Mouse (Mus musculus): ENCODE data around the gene Pdk2. TPM values are rescaled to one million over a fixed set of nuclear protein-coding genes. Genes with fewer than 3 reads are reported as not detected.

The Pdk2 gene
- polyA plus RNA-seq, 1 experiment from 2014 or later, result 21.8 TPM

- Histone ChIP-seq H3K36me3 (ENCODE audit: control insufficient read depth, insufficient read depth, low read length) (peaks cover 52% of the 10 kb centered on the region), H3K4me3 (ENCODE audit: low read depth, low read length) (no peak overlapping the region), H3K4me1 (ENCODE audit: control insufficient read depth, insufficient read depth, low read length) (peaks cover 22% of the 10 kb centered on the region), H3K27me3 (ENCODE audit: control insufficient read depth, insufficient read depth, low read length) (no peaks in the 10 kb centered on the region), H3K4me2 (ENCODE audit: low read depth, low read length) (no peak overlapping the region), H3K9me3 (ENCODE audit: control insufficient read depth, low read length) (no peaks in the 10 kb centered on the region), H3K9ac (replicated peaks; ENCODE audit: low read depth, low read length) (no peak overlapping the region), H3K27ac (ENCODE audit: low read depth, low read length) (no peak overlapping the region)
- WGBS, result 85% methylated on average over 12 of the region's 12 CpGs
- ATAC-seq (ENCODE audit: low read depth), result no peak
Measured at GRCm38 (mm10) chr11:95004136-95004936, 36.8 kb downstream of the Pdk2 start.

- Histone ChIP-seq H3K27me3 (ENCODE audit: control insufficient read depth, insufficient read depth, low read length) (no peaks in the 10 kb centered on the region), H3K27ac (ENCODE audit: low read depth, low read length) (no peak overlapping the region), H3K4me1 (ENCODE audit: control insufficient read depth, insufficient read depth, low read length) (peaks cover 18% of the 10 kb centered on the region), H3K9me3 (ENCODE audit: control insufficient read depth, low read length) (no peaks in the 10 kb centered on the region), H3K36me3 (ENCODE audit: control insufficient read depth, insufficient read depth, low read length) (peaks cover 56% of the 10 kb centered on the region), H3K4me2 (ENCODE audit: low read depth, low read length) (no peak overlapping the region), H3K9ac (replicated peaks; ENCODE audit: low read depth, low read length) (no peak overlapping the region), H3K4me3 (ENCODE audit: low read depth, low read length) (no peak overlapping the region)
- 98% methylated on average over 8 of the region's 8 CpGs for WGBS
- ATAC-seq (ENCODE audit: low read depth), result no peak
Measured at GRCm38 (mm10) chr11:95002705-95003104, 38.4 kb downstream of the Pdk2 start.

DNA sequence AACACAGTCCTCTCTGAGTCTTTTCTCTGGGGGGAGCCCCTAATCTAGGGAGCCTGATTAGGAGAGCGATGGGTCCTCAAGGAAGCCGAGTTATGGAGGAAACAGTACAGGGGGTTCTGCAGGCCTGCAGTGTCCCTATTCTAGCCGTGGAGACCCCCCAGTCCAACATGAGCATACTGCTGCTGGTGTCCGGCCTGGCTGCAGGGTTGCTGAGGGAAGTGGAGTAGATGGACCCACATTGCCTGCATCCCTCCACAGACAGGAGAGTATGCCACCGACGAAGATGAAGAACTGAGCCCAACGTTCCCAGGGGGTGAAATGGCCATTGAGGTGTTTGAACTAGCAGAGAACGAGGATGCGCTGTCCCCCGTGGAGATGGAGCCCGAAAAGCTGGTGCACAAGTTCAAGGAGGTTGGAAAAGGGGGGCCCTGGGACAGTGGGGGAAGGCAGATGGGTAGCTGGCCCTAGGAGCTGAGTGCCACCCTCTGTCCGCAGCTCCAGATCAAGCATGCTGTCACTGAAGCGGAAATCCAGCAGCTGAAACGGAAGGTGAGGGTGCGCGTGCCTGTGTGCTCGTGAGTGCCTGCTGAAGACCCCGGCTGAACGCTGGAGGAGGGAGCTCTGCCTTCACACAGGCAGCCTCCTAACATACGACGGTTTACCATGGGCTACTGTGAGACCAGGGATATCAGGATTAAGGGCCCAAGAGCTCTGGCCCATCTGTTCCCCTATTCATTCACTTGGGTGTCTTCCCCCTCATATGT lies 39.4 kb downstream of the Pdk2 start:
- no peak for ATAC-seq (ENCODE audit: low read depth)
- Histone ChIP-seq H3K27ac (ENCODE audit: low read depth, low read length) (no peak overlapping the region), H3K4me1 (ENCODE audit: control insufficient read depth, insufficient read depth, low read length) (peaks cover 18% of the 10 kb centered on the region), H3K9ac (replicated peaks; ENCODE audit: low read depth, low read length) (no peak overlapping the region), H3K4me2 (ENCODE audit: low read depth, low read length) (no peak overlapping the region), H3K36me3 (ENCODE audit: control insufficient read depth, insufficient read depth, low read length) (peaks cover 59% of the 10 kb centered on the region), H3K4me3 (ENCODE audit: low read depth, low read length) (no peak overlapping the region), H3K9me3 (ENCODE audit: control insufficient read depth, low read length) (no peaks in the 10 kb centered on the region), H3K27me3 (ENCODE audit: control insufficient read depth, insufficient read depth, low read length) (no peaks in the 10 kb centered on the region)
- WGBS, result 86% methylated on average over 21 of the region's 21 CpGs

GRCm38 (mm10) chr11:95001058-95001457 lies 40.1 kb downstream of the Pdk2 start:
- Histone ChIP-seq H3K27ac (ENCODE audit: low read depth, low read length) (peak overlapping the region; percentile 55; the same call in 1 of the 2 replicates), H3K4me3 (ENCODE audit: low read depth, low read length) (no peak overlapping the region), H3K9ac (replicated peaks; ENCODE audit: low read depth, low read length) (no peak overlapping the region), H3K4me2 (ENCODE audit: low read depth, low read length) (no peak overlapping the region), H3K4me1 (ENCODE audit: control insufficient read depth, insufficient read depth, low read length) (peaks cover 18% of the 10 kb centered on the region), H3K9me3 (ENCODE audit: control insufficient read depth, low read length) (no peaks in the 10 kb centered on the region), H3K36me3 (ENCODE audit: control insufficient read depth, insufficient read depth, low read length) (peaks cover 62% of the 10 kb centered on the region), H3K27me3 (ENCODE audit: control insufficient read depth, insufficient read depth, low read length) (no peaks in the 10 kb centered on the region)
- WGBS, result 2% methylated on average over 8 of the region's 8 CpGs
- peak; percentile 59 for ATAC-seq (ENCODE audit: low read depth)

- Histone ChIP-seq H3K4me1 (ENCODE audit: control insufficient read depth, insufficient read depth, low read length) (peaks cover 23% of the 10 kb centered on the region), H3K9me3 (ENCODE audit: control insufficient read depth, low read length) (no peaks in the 10 kb centered on the region), H3K4me3 (ENCODE audit: low read depth, low read length) (no peak overlapping the region), H3K36me3 (ENCODE audit: control insufficient read depth, insufficient read depth, low read length) (peaks cover 59% of the 10 kb centered on the region), H3K27me3 (ENCODE audit: control insufficient read depth, insufficient read depth, low read length) (no peaks in the 10 kb centered on the region), H3K9ac (replicated peaks; ENCODE audit: low read depth, low read length) (no peak overlapping the region), H3K4me2 (ENCODE audit: low read depth, low read length) (peak overlapping the region; percentile 0; the same call in 1 of the 2 replicates), H3K27ac (ENCODE audit: low read depth, low read length) (0 out of 2 replicates have a peak overlapping the region, but pooled peaks have one; percentile 55)
- ATAC-seq (ENCODE audit: low read depth), result peak; percentile 1; the same call in 1 of the 2 replicates
- 45% methylated on average over 4 of the region's 4 CpGs for WGBS
Measured at GRCm38 (mm10) chr11:95000548-95000947, 40.6 kb downstream of the Pdk2 start.

GRCm38 (mm10) chr11:95000128-95000527 lies 41.0 kb downstream of the Pdk2 start:
- Histone ChIP-seq H3K4me3 (ENCODE audit: low read depth, low read length) (no peak overlapping the region), H3K36me3 (ENCODE audit: control insufficient read depth, insufficient read depth, low read length) (peaks cover 59% of the 10 kb centered on the region), H3K27me3 (ENCODE audit: control insufficient read depth, insufficient read depth, low read length) (no peaks in the 10 kb centered on the region), H3K9ac (replicated peaks; ENCODE audit: low read depth, low read length) (no peak overlapping the region), H3K27ac (ENCODE audit: low read depth, low read length) (no peak overlapping the region), H3K4me1 (ENCODE audit: control insufficient read depth, insufficient read depth, low read length) (peaks cover 27% of the 10 kb centered on the region), H3K4me2 (ENCODE audit: low read depth, low read length) (peak overlapping the region; percentile 0; the same call in 1 of the 2 replicates), H3K9me3 (ENCODE audit: control insufficient read depth, low read length) (no peaks in the 10 kb centered on the region)
- WGBS, result 73% methylated on average over 8 of the region's 8 CpGs
- ATAC-seq (ENCODE audit: low read depth), result no peak

- WGBS, result 68% methylated on average over 16 of the region's 16 CpGs
- H3K36me3 ChIP-seq (ENCODE audit: control insufficient read depth, insufficient read depth, low read length), result peaks cover 45% of the 10 kb centered on the region
- H3K4me1 ChIP-seq (ENCODE audit: control insufficient read depth, insufficient read depth, low read length), result peaks cover 48% of the 10 kb centered on the region
- no peak overlapping the region for H3K4me3 ChIP-seq (ENCODE audit: low read depth, low read length)
- ATAC-seq (ENCODE audit: low read depth), result peak; percentile 7; the same call in 1 of the 2 replicates
- no peaks in the 10 kb centered on the region for H3K27me3 ChIP-seq (ENCODE audit: control insufficient read depth, insufficient read depth, low read length)
- H3K9me3 ChIP-seq (ENCODE audit: control insufficient read depth, low read length), result no peaks in the 10 kb centered on the region
- H3K4me2 ChIP-seq (ENCODE audit: low read depth, low read length), result no peak overlapping the region; the same call in 1 of the 2 replicates
- no peak overlapping the region for H3K9ac ChIP-seq (replicated peaks; ENCODE audit: low read depth, low read length)
- no peak overlapping the region for H3K27ac ChIP-seq (ENCODE audit: low read depth, low read length)
Measured at GRCm38 (mm10) chr11:94998041-94998531, 43.1 kb downstream of the Pdk2 start.

GRCm38 (mm10) chr11:94997596-94997995 lies 43.6 kb downstream of the Pdk2 start:
- Histone ChIP-seq H3K27me3 (ENCODE audit: control insufficient read depth, insufficient read depth, low read length) (no peaks in the 10 kb centered on the region), H3K9me3 (ENCODE audit: control insufficient read depth, low read length) (no peaks in the 10 kb centered on the region), H3K4me3 (ENCODE audit: low read depth, low read length) (no peak overlapping the region), H3K9ac (replicated peaks; ENCODE audit: low read depth, low read length) (no peak overlapping the region), H3K36me3 (ENCODE audit: control insufficient read depth, insufficient read depth, low read length) (peaks cover 40% of the 10 kb centered on the region), H3K4me1 (ENCODE audit: control insufficient read depth, insufficient read depth, low read length) (peaks cover 49% of the 10 kb centered on the region), H3K27ac (ENCODE audit: low read depth, low read length) (no peak overlapping the region), H3K4me2 (ENCODE audit: low read depth, low read length) (no peak overlapping the region; the same call in 1 of the 2 replicates)
- 56% methylated on average over 5 of the region's 5 CpGs for WGBS
- no peak for ATAC-seq (ENCODE audit: low read depth)
